Mouse (Mus musculus) C2C12 (cell line): ENCODE results near the gene Arhgef3. TPM values are rescaled to one million over a fixed set of nuclear protein-coding genes. Genes with fewer than 3 reads are reported as not detected.

Source experiments
- H3K27me3 ChIP-seq: one replicate; pipeline ENCODE4 v1.6.1; 2011; ENCODE audit not compliant: control insufficient read depth, insufficient read depth, insufficient read length
- H3K36me3 ChIP-seq: one replicate; pipeline ENCODE4 v1.6.1; 2011; ENCODE audit not compliant: control insufficient read depth, insufficient read depth
- H3K4me3 ChIP-seq: one replicate; pipeline ENCODE4 v1.5.1; 2011; ENCODE audit warnings: mild to moderate bottlenecking, control low read depth; ENCODE audit not compliant: poor library complexity, insufficient read depth, severe bottlenecking
- H3K79me2 ChIP-seq: one replicate; pipeline ENCODE4 v1.6.1; 2011; ENCODE audit not compliant: control insufficient read depth, insufficient read depth
- H3K79me3 ChIP-seq: one replicate; pipeline ENCODE4 v1.6.1; 2011; ENCODE audit warnings: low read depth, control low read depth
- H3ac ChIP-seq: one replicate; pipeline ENCODE3; 2011; ENCODE audit warnings: low read depth; ENCODE audit not compliant: control insufficient read depth, insufficient read length
- CEBPB ChIP-seq: IDR thresholded peaks from one replicate; pipeline ENCODE4 v1.6.1; 2011; ENCODE audit warnings: low read depth, mild to moderate bottlenecking, control low read depth, moderate library complexity
- CTCF ChIP-seq: IDR thresholded peaks from one replicate; pipeline ENCODE4 v1.5.1; 2011; ENCODE audit not compliant: control insufficient read depth, insufficient read depth, insufficient read length
- FOSL1 ChIP-seq: IDR thresholded peaks from one replicate; pipeline ENCODE4 v1.8.0; 2011; ENCODE audit warnings: mild to moderate bottlenecking, low read length; ENCODE audit not compliant: poor library complexity, insufficient read depth, severe bottlenecking
- MAX ChIP-seq: IDR thresholded peaks from one replicate; pipeline ENCODE4 v1.6.1; 2011; ENCODE audit warnings: mild to moderate bottlenecking, control low read depth
- MYOD1 ChIP-seq: IDR thresholded peaks from one replicate; pipeline ENCODE4 v1.6.1; 2011; ENCODE audit warnings: low read depth; ENCODE audit not compliant: control insufficient read depth, insufficient read length
- MYOG ChIP-seq: IDR thresholded peaks from one replicate; pipeline ENCODE4 v1.6.1; 2011; ENCODE audit not compliant: control insufficient read depth, insufficient read length; ENCODE audit errors: extremely low read depth
- USF1 ChIP-seq: IDR thresholded peaks from one replicate; pipeline ENCODE4 v1.6.1; 2011; ENCODE audit warnings: low read depth, mild to moderate bottlenecking, control low read depth, moderate library complexity
- polyA plus RNA-seq: library from polyadenylated mRNA; unstranded; fragments of >200 nt; fragmentation: generic; extraction: Trizol; gene quantifications from one replicate; pipeline ENCODE4 v1.2.1, GENCODE M21; 2012; ENCODE audit warnings: missing spikeins

The Arhgef3 gene
- polyA plus RNA-seq, 1 experiment: 1.1 TPM

DNA sequence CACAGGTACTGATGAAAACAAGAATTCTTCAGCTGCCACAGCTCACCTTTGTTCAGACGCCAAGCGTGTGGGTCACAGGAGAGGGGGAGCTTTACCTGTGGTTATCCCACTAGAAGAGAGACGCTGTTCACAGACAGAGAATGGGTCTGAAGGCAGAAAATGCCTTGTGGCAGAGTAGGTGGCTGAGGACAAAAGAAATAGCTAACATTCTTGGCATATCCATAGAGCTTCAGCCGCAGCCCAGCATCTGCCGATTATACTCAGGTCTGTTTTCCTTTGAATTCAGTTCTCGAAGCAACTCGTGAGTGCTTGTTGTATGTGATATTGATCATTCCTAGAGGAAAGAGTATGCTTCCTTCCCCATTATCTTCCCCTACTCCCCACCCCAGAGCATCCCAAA, 204.7 kb downstream of the Arhgef3 start:
- TF ChIP-seq MAX (no peak), MYOD1 (no peak), USF1 (no peak), CTCF (no peak), FOSL1 (no peak), CEBPB (no peak), MYOG (no peak)
- Histone ChIP-seq H3ac (no peak overlapping the region), H3K79me2 (no peaks in the 10 kb centered on the region), H3K36me3 (no peaks in the 10 kb centered on the region), H3K79me3 (no peaks in the 10 kb centered on the region), H3K27me3 (no peaks in the 10 kb centered on the region), H3K4me3 (no peak overlapping the region)

DNA sequence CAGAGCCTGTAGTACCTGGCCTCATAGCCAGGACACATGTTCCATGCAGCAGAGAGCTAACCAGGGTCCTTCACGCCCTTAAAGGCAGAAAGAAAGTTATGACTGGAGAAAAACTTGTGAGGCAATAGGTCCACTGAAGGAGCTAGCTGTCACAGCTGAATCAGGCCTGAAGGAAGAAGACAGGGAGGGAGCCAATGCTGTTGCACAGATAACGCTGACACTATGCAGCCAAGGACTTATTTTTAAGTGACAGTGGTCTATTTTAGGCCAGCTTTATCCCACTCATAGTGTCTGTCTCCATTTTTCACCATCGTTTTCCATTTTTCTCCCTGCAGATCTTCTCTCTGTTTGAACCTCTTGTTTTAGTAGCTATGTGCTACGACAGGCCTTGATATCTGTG, 207.3 kb downstream of the Arhgef3 start:
- H3K36me3 ChIP-seq: no peaks in the 10 kb centered on the region
- H3K4me3 ChIP-seq: no peak overlapping the region
- no peak overlapping the region for H3ac ChIP-seq
- no peaks in the 10 kb centered on the region for H3K79me2 ChIP-seq
- H3K27me3 ChIP-seq: no peaks in the 10 kb centered on the region
- no peak for TF ChIP-seq FOSL1
- TF ChIP-seq MYOG: no peak
- TF ChIP-seq CTCF: no peak
- no peak for TF ChIP-seq USF1
- TF ChIP-seq MAX: no peak
- no peak for TF ChIP-seq MYOD1
- TF ChIP-seq CEBPB: no peak
- no peaks in the 10 kb centered on the region for H3K79me3 ChIP-seq

DNA sequence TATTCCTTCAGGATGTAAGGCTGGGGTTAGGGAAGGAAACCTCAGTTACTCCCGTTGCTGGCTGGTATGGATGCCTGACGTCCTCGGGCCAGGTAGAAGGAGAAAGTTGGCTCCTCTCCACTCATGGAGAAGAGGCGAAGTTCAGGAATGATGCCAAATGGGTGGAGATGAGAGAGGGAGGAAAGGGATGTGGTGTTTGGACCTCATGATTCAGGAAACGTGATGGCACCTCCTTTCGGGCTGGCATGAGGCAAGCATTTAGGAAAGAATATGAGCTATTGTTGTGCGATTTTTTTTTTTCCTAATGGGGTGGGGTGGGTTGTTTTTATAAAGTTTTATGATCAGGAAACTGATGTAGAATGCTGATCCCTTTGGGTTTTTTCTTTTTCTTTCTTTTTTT, 210.0 kb downstream of the Arhgef3 start:
- Histone ChIP-seq H3K27me3 (no peaks in the 10 kb centered on the region), H3ac (no peak overlapping the region), H3K79me2 (no peaks in the 10 kb centered on the region), H3K79me3 (no peaks in the 10 kb centered on the region), H3K4me3 (no peak overlapping the region), H3K36me3 (no peaks in the 10 kb centered on the region)
- TF ChIP-seq CEBPB: no peak
- TF ChIP-seq CTCF: no peak
- no peak for TF ChIP-seq USF1
- TF ChIP-seq FOSL1: no peak
- TF ChIP-seq MYOD1: no peak
- no peak for TF ChIP-seq MYOG
- no peak for TF ChIP-seq MAX

DNA sequence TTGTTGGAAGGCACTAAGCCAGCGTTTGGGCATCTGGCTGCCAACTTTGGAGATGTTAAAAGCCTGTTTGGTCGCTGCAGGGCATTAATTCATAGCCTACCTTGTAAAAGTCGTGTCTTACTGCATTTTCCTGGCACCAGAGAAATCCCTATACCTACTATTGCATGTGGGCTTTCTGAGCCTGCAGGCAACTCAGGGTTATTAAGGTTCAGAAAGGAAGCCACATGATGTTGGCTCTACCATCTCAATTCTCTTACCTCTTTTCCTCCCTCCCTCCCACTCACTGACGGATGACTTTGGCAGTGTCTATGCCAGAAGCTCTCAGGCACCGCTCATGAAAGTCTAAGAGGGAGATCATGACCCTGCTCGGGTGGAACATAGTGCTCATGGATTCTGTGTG, 210.8 kb downstream of the Arhgef3 start:
- Histone ChIP-seq H3K79me2 (no peaks in the 10 kb centered on the region), H3K36me3 (no peaks in the 10 kb centered on the region), H3K4me3 (no peak overlapping the region), H3ac (no peak overlapping the region), H3K27me3 (no peaks in the 10 kb centered on the region), H3K79me3 (no peaks in the 10 kb centered on the region)
- TF ChIP-seq MYOG: no peak
- no peak for TF ChIP-seq USF1
- TF ChIP-seq CEBPB: no peak
- no peak for TF ChIP-seq CTCF
- no peak for TF ChIP-seq FOSL1
- no peak for TF ChIP-seq MYOD1
- TF ChIP-seq MAX: no peak

DNA sequence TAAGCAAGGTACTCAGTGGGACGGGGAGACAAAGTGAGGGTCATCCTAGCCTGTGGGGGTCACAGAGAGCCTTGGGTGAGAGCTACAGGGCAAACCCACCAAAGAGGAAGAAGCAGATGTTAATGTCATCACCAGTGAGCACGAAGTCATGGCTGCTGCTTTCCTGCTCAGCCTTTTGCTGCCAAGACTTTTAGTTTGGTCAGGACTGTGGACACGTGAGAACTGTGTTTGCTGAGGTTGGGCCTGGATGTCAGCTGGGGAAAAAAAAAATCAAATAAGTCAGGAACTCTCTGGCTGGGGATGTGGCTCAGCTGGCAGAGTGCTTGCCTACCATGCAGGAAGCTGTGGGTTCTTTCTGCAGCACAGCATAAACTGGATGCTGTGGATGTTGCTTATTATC, 213.2 kb downstream of the Arhgef3 start:
- TF ChIP-seq MYOD1: no peak
- no peak for TF ChIP-seq CTCF
- no peak for TF ChIP-seq USF1
- TF ChIP-seq MAX: no peak
- TF ChIP-seq CEBPB: no peak
- TF ChIP-seq MYOG: no peak
- no peak for TF ChIP-seq FOSL1
- Histone ChIP-seq H3K79me3 (no peaks in the 10 kb centered on the region), H3K36me3 (no peaks in the 10 kb centered on the region), H3K79me2 (no peaks in the 10 kb centered on the region), H3K4me3 (no peak overlapping the region), H3ac (no peak overlapping the region), H3K27me3 (no peaks in the 10 kb centered on the region)

DNA sequence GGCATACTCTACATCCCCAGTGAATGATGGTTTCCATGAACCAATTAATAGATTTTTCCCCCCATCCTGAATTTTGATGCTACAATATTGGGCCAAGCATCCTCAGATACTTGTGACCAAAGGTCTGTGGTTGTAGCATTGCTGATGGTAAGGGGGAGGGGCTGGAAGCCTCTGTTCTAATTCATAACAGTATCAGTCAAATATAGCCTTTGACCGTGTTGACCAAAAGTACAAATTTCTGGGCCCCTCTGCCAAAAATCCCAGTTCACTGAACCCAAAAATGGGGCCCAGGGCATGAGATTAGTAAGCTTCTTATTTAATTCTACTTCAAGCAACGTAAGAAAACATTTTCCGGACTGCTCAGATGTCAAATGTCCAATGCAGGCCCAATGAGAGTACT, 214.3 kb downstream of the Arhgef3 start:
- no peak for TF ChIP-seq CEBPB
- TF ChIP-seq MYOG: no peak
- TF ChIP-seq MYOD1: no peak
- no peak for TF ChIP-seq USF1
- no peak for TF ChIP-seq CTCF
- TF ChIP-seq MAX: no peak
- no peak for TF ChIP-seq FOSL1

More for the DNA sequence above, 214.3 kb downstream of the Arhgef3 start:
- Histone ChIP-seq H3K36me3 (no peaks in the 10 kb centered on the region), H3K27me3 (no peaks in the 10 kb centered on the region), H3K4me3 (no peak overlapping the region), H3ac (no peak overlapping the region), H3K79me2 (no peaks in the 10 kb centered on the region), H3K79me3 (no peaks in the 10 kb centered on the region)
